Mouse (Mus musculus) limb, embryonic 14.5 days (tissue): ENCODE data around the gene Nckap1. TPM values are rescaled to one million over a fixed set of nuclear protein-coding genes. Genes with fewer than 3 reads are reported as not detected.

Experiments
- ATAC-seq: fragments of 200-750 bp; cut with Nextera tagmentation; 2 replicates; pipeline ENCODE4 v1.8.0; 2017; ENCODE audit warnings: low read depth, moderate number of reproducible peaks, moderate TSS enrichment; ENCODE audit not compliant: low FRiP score
- DNase-seq: peaks from one replicate; pipeline ENCODE4 v3.0.0-alpha.2; 2015; ENCODE audit warnings: low spot score
- H3K27ac ChIP-seq: fragments of 300-500 bp; sonication (generic); replicated peaks from 2 replicates; pipeline ENCODE4 v1.5.1; 2014; ENCODE audit warnings: low read depth, mild to moderate bottlenecking, low read length, moderate library complexity, mixed read lengths
- H3K27me3 ChIP-seq: fragments of 300-500 bp; sonication (generic); 2 replicates; pipeline ENCODE4 v1.6.1; 2014; ENCODE audit warnings: low read length, mixed read lengths; ENCODE audit not compliant: control insufficient read depth, insufficient read depth
- H3K36me3 ChIP-seq: fragments of 300-500 bp; sonication (generic); 2 replicates; pipeline ENCODE4 v1.6.1; 2014; ENCODE audit warnings: mild to moderate bottlenecking, low read length, moderate library complexity, mixed read lengths; ENCODE audit not compliant: control insufficient read depth, insufficient read depth
- H3K4me1 ChIP-seq: fragments of 300-500 bp; sonication (generic); 2 replicates; pipeline ENCODE4 v1.6.1; 2014; ENCODE audit warnings: antibody characterized with exemption, low read length, mixed read lengths; ENCODE audit not compliant: control insufficient read depth, insufficient read depth
- H3K4me2 ChIP-seq: fragments of 300-500 bp; sonication (generic); replicated peaks from 2 replicates; pipeline ENCODE4 v1.6.1; 2014; ENCODE audit warnings: low read depth, mild to moderate bottlenecking, low read length, moderate library complexity; ENCODE audit not compliant: severe bottlenecking
- H3K4me3 ChIP-seq: fragments of 300-500 bp; sonication (generic); replicated peaks from 2 replicates; pipeline ENCODE4 v1.5.1; 2014; ENCODE audit warnings: low read length
- H3K9ac ChIP-seq: fragments of 300-500 bp; sonication (generic); 2 replicates; pipeline ENCODE4 v1.6.1; 2014; ENCODE audit warnings: mild to moderate bottlenecking, low read depth, low read length, moderate library complexity; ENCODE audit not compliant: severe bottlenecking
- H3K9me3 ChIP-seq: fragments of 300-500 bp; sonication (generic); 2 replicates; pipeline ENCODE4 v1.6.1; 2016; ENCODE audit warnings: low read length; ENCODE audit not compliant: control insufficient read depth
- POLR2A ChIP-seq: fragments of 200-500 bp; IDR thresholded peaks from 2 replicates; pipeline ENCODE4 v1.8.0; 2012; ENCODE audit warnings: inconsistent platforms, mild to moderate bottlenecking, moderate library complexity, borderline replicate concordance; ENCODE audit not compliant: insufficient read depth, insufficient read length; ENCODE audit errors: extremely low read depth
- WGBS: fragments of 180-500 bp; shearing (Covaris S2); extraction: QIAGEN DNeasy Blood & Tissue Kit; methylation state at CpG from one replicate; pipeline ENCODE4 v1.1.7; 2014; 5-methylcytosine and 5-hydroxymethylcytosine counted together
- polyA plus RNA-seq, 2 experiments: library from polyadenylated mRNA; depleted of rRNA in 1 of 2; stranded (reverse) in 1 of 2; unstranded in 1 of 2; fragments of >200 nt; fragmentation: Nextera tagmentation in 1 of 2; extraction: Ambion mirVana in 1 of 2; gene quantifications; 2 replicates each; pipeline versions ENCODE4 v1.2.1 to v1.2.3; 2012 to 2014

Nckap1 gene
- polyA plus RNA-seq, 2 experiments, result 62.8 to 69.6 TPM

GRCm38 (mm10) chr2:80559655-80560054 lies 21.5 kb downstream of the Nckap1 start:
- DNase-seq, result no peak
- H3K4me1 ChIP-seq, result no peaks in the 10 kb centered on the region
- H3K9me3 ChIP-seq, result no peaks in the 10 kb centered on the region
- H3K9ac ChIP-seq, result no peak overlapping the region
- H3K27ac ChIP-seq, result no peak overlapping the region
- H3K4me2 ChIP-seq, result no peak overlapping the region
- no peak for TF ChIP-seq POLR2A
- H3K36me3 ChIP-seq, result peaks cover 12% of the 10 kb centered on the region
- no peak overlapping the region for H3K4me3 ChIP-seq
- no peak for ATAC-seq
- WGBS, result 80% methylated on average over 5 of the region's 5 CpGs
- no peaks in the 10 kb centered on the region for H3K27me3 ChIP-seq

GRCm38 (mm10) chr2:80554442-80554841 lies 26.7 kb downstream of the Nckap1 start:
- Histone ChIP-seq H3K4me1 (no peaks in the 10 kb centered on the region), H3K27me3 (no peaks in the 10 kb centered on the region), H3K36me3 (peaks cover 40% of the 10 kb centered on the region), H3K9me3 (no peaks in the 10 kb centered on the region), H3K4me3 (no peak overlapping the region), H3K4me2 (no peak overlapping the region), H3K27ac (no peak overlapping the region), H3K9ac (no peak overlapping the region)
- DNase-seq (no peak), ATAC-seq (no peak)
- TF ChIP-seq POLR2A, result no peak
- WGBS, result 38% methylated on average over 4 of the region's 4 CpGs

DNA sequence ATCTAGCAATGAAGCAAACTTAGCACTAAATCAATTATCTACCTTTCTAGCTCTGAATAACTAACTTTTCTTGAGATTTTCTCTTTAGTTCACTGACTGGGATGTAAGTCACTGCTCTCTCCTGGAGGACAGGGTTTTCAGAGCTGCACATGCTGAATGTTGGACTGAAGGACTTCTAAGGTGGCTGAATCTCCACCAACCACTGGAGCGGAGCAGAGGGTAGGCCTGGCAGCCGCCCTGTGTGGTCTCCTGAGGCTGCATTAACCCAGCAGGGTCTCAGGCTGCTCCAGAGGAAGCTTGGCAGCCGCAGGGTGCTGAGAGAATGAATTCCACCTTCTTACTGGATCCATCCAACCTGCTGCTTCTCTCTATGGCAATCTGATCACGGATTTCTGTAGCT lies 31.5 kb downstream of the Nckap1 start:
- TF ChIP-seq POLR2A, result no peak
- Histone ChIP-seq H3K4me1 (no peaks in the 10 kb centered on the region), H3K4me3 (no peak overlapping the region), H3K36me3 (peaks cover 60% of the 10 kb centered on the region), H3K27ac (no peak overlapping the region), H3K4me2 (no peak overlapping the region), H3K27me3 (no peaks in the 10 kb centered on the region), H3K9ac (no peak overlapping the region), H3K9me3 (no peaks in the 10 kb centered on the region)
- ATAC-seq (no peak), DNase-seq (no peak)
- 86% methylated on average over 4 of the region's 4 CpGs for WGBS

DNA sequence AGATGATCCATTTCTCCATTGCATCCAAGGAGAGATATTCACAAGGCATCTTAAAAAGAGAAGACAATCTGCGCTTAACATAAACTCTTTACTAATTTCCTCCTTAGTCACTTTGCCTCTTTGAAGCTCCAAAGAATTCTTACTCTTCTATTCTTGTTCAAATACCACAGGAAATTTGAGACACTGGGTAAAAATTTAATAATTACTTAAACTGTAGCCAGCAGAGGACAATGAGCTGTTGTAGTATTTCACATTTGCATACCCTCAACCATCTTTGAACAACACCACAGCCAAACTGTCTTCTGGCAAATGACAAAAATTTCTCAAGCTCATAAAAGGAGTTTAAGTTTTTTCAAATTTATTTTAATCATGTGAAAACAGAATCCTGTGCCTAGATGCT lies 33.3 kb downstream of the Nckap1 start:
- Histone ChIP-seq H3K36me3 (peaks cover 69% of the 10 kb centered on the region), H3K27ac (no peak overlapping the region), H3K4me2 (no peak overlapping the region), H3K4me3 (no peak overlapping the region), H3K27me3 (no peaks in the 10 kb centered on the region), H3K4me1 (no peaks in the 10 kb centered on the region), H3K9ac (no peak overlapping the region), H3K9me3 (no peaks in the 10 kb centered on the region)
- WGBS, result 94% methylated on average over 1 of the region's 1 CpGs
- DNase-seq (no peak), ATAC-seq (no peak)
- no peak for TF ChIP-seq POLR2A

DNA sequence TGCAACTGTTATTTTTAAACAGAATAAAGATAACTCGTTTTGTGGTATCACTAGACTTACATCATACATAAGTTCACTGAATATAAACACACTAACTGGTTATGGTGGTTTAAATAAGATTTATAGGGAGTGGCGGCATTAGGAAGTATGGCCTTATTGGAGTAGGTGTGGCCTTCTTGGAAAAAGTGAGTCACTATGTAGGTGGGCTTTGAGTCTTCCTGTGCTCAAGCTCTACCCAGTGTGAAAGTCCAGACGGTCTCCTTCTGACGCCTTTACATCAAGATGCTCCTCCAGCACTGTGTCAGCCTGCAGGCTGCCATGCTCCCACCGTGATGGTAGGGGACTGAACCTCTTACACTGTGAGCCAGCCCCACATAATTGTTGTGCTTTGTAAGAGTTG lies 38.4 kb downstream of the Nckap1 start:
- peaks cover 61% of the 10 kb centered on the region for H3K36me3 ChIP-seq
- TF ChIP-seq POLR2A, result no peak
- no peaks in the 10 kb centered on the region for H3K27me3 ChIP-seq
- no peaks in the 10 kb centered on the region for H3K4me1 ChIP-seq
- ATAC-seq (no peak), DNase-seq (no peak)
- no peak overlapping the region for H3K27ac ChIP-seq
- no peak overlapping the region for H3K9ac ChIP-seq
- no peak overlapping the region for H3K4me2 ChIP-seq
- no peaks in the 10 kb centered on the region for H3K9me3 ChIP-seq
- H3K4me3 ChIP-seq, result no peak overlapping the region
- 84% methylated on average over 5 of the region's 5 CpGs for WGBS

DNA sequence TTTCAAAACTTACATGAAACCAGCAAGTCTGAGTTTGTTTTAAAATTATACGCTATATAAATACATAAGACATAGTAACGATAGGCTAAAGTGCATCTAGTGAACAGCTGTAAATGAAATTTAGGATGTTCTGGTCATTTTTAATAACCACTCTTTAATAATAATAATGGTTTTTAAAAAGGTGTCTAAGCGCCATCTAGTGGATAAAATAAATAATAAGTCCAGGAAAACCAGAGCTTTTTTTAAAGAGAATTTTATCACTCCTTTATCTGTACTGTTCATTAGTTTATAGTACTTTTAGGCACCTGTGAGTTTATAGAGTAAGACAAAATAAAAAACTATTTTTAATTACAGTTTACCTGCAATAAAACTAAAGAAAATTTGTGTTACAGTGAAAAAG lies 44.0 kb downstream of the Nckap1 start:
- Histone ChIP-seq H3K4me1 (no peaks in the 10 kb centered on the region), H3K9ac (no peak overlapping the region), H3K9me3 (no peaks in the 10 kb centered on the region), H3K4me3 (no peak overlapping the region), H3K27ac (no peak overlapping the region), H3K36me3 (peaks cover 58% of the 10 kb centered on the region), H3K4me2 (no peak overlapping the region), H3K27me3 (no peaks in the 10 kb centered on the region)
- no peak for ATAC-seq
- TF ChIP-seq POLR2A, result no peak
- 52% methylated on average over 3 of the region's 3 CpGs for WGBS
- no peak for DNase-seq
